9 mouse cellular contexts compared by ENCODE assay signal in genomic region chr4:97037693-97038348, GRCm38 (mm10).
DNase-seq lines count a peak whose midpoint lies in the region; ATAC-seq and TF ChIP-seq lines count a peak whose summit lies in the region.
"Had no signal": no experiment of that assay in that cellular context is flagged by ENCODE, and none has a peak within 500 bp of the region (broad histone marks: within the 10 kb centered on the region; RNA-seq: fewer than 3 reads in every experiment).

No protein-coding gene starts in this region.

- H3K4me3 ChIP-seq in left cerebral cortex, adult 2 months: no peak overlapping the region
- no peak overlapping the region for H3K4me3 ChIP-seq in midbrain, embryonic 13.5 days (replicated peaks)
- H3K4me3 ChIP-seq: limb, embryonic 15.5 days had no signal

- no peak overlapping the region for H3K4me2 ChIP-seq in midbrain, embryonic 13.5 days (replicated peaks)
- H3K4me2 ChIP-seq: limb, embryonic 15.5 days had no signal

- WGBS in midbrain, embryonic 13.5 days: 46% methylated on average over 2 of the region's 2 CpGs

- H3K36me3 ChIP-seq in midbrain, embryonic 13.5 days: no peaks in the 10 kb centered on the region
- H3K36me3 ChIP-seq: limb, embryonic 15.5 days had no signal

- no peak overlapping the region for H3K9ac ChIP-seq in midbrain, embryonic 13.5 days (replicated peaks)
- H3K9ac ChIP-seq: limb, embryonic 15.5 days had no signal

- ATAC-seq in midbrain, embryonic 13.5 days: peak; percentile 69
- no peak for ATAC-seq in inflammation-experienced regulatory T-cells, adult 6 months
- no peak; the same call in 1 of the 2 replicates for ATAC-seq in granulocyte monocyte progenitor cell, adult 5-6 weeks (replicated peaks; ENCODE audit: poor library complexity, severe bottlenecking)

- no peaks in the 10 kb centered on the region for H3K4me1 ChIP-seq in midbrain, embryonic 13.5 days (replicated peaks)
- H3K4me1 ChIP-seq: limb, embryonic 15.5 days had no signal

- H3K27ac ChIP-seq in left cerebral cortex, adult 2 months: no peak overlapping the region
- H3K27ac ChIP-seq in midbrain, embryonic 13.5 days: no peak overlapping the region
- H3K27ac ChIP-seq: limb, embryonic 15.5 days had no signal

- intact Hi-C loops in heart, postnatal 36 days (cut with DNase I): loop anchor here (5.0 kb wide), 1 partner anchor 709 kb away; no protein-coding TSS in a partner anchor
- intact Hi-C loops in left cerebral cortex, adult 2 months (cut with DNase I): loop anchor here (1.0 to 10.0 kb wide), 6 partner anchors 341 to 1407 kb away; no protein-coding TSS in a partner anchor

- H3K9me3 ChIP-seq in midbrain, embryonic 13.5 days: no peaks in the 10 kb centered on the region
- H3K9me3 ChIP-seq: limb, embryonic 15.5 days had no signal

- no peaks in the 10 kb centered on the region for H3K27me3 ChIP-seq in midbrain, embryonic 13.5 days
- H3K27me3 ChIP-seq: limb, embryonic 15.5 days had no signal

- peak; percentile 4 for DNase-seq in 3T3-L1 (ENCODE audit: low read depth, low spot score)
- peak; percentile 75 for DNase-seq in Muller cell, postnatal 12 days (ENCODE audit: inconsistent ontology term)
- peak; percentile 62 for DNase-seq in embryo, embryonic 10 days (ENCODE audit: low spot score)
- DNase-seq in heart, postnatal 36 days: peak; percentile 10 to 17
- peak; percentile 47 to 52 for DNase-seq in left cerebral cortex, adult 2 months (ENCODE audit: extremely low spot score in 1 of 2, low spot score in 2 of 2)

- peak; percentile 90 for TF ChIP-seq CTCF in left cerebral cortex, adult 2 months (IDR thresholded peaks at IDR 0.05)

Comparison
In these comparisons a context has a peak if more than half of its experiments do, and no peak if none do; other contexts are left out.
1. DNase-seq: peak in every context shown above with its lines; median percentile 75 in Muller cell, postnatal 12 days; 62 in embryo, embryonic 10 days; 50 in left cerebral cortex, adult 2 months; 14 in heart, postnatal 36 days; 4 in 3T3-L1.